Mouse (Mus musculus) lung, adult 2 months (tissue): ENCODE results near the gene Lama5.

ENCODE experiments used
- CTCF ChIP-seq: fragments of 200-500 bp; IDR thresholded peaks from 2 replicates; pipeline ENCODE4 v1.5.1; 2011; ENCODE audit warnings: mild to moderate bottlenecking, low read length, control low read depth; ENCODE audit not compliant: insufficient read depth
- POLR2A ChIP-seq: fragments of 200-500 bp; IDR thresholded peaks from 2 replicates; pipeline ENCODE4 v1.6.1; 2011; ENCODE audit warnings: low read depth, mild to moderate bottlenecking, control low read depth, low read length, borderline replicate concordance; ENCODE audit errors: extremely low read depth

- TF ChIP-seq CTCF (no peak), POLR2A (no peak)
Measured at GRCm38 (mm10) chr2:180181542-180181941, 44.1 kb downstream of the Lama5 start.
